Mouse (Mus musculus): Measurements from ENCODE around the gene Psmb6. TPM values are rescaled to one million over a fixed set of nuclear protein-coding genes. Genes with fewer than 3 reads are reported as not detected.

The Psmb6 gene
- polyA plus RNA-seq, 1 experiment from 2014 or later = 912 TPM

DNA sequence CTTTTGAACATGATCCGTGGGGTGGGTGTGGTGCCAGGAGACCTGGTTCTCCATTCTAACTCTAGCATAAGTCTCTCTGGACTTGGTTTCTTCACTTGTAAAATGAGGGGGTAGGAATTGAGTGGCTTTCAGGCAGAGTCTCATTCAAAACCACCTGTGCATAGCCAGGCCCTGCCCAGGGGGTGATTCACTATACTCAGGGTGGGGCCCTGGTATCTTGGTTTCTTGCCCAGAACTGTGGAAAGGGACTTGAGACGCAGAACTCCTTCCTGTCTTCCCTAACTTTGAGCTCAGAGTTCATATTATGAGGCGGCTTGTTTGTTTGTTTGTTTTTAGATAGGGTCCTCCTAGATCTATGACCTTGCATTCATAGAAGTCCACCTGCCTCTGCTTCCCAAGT lies 52.0 kb downstream of the Psmb6 start:
- Histone ChIP-seq H3K4me3 (no peak overlapping the region), H3K36me3 (ENCODE audit: poor library complexity, severe bottlenecking) (no peaks in the 10 kb centered on the region), H3K27me3 (no peaks in the 10 kb centered on the region), H3K4me1 (peaks cover 52% of the 10 kb centered on the region), H3K27ac (no peak overlapping the region), H3K9ac (no peak overlapping the region; the same call in 1 of the 2 replicates), H3K4me2 (no peak overlapping the region), H3K9me3 (replicated peaks) (no peaks in the 10 kb centered on the region)
- WGBS = 81% methylated on average over 3 of the region's 3 CpGs
- ATAC-seq = no peak

Other genes starting within 250 kb of the Psmb6 start
- not detected in 2 replicates for gene Alox12e, start 202.7 kb upstream of the Psmb6 start, polyA plus RNA-seq (2015; fragmentation: Nextera tagmentation; extraction: Ambion mirVana)
- 0.15 TPM in 1 of 2 replicates, not detected in the other for gene Alox15, start 173.3 kb upstream of the Psmb6 start, polyA plus RNA-seq (2015; fragmentation: Nextera tagmentation; extraction: Ambion mirVana)
- 32.0 and 36.3 TPM in 2 replicates for gene Pelp1, start 115.3 kb upstream of the Psmb6 start, polyA plus RNA-seq (2015; fragmentation: Nextera tagmentation; extraction: Ambion mirVana)
- 33.0 and 33.2 TPM in 2 replicates for gene Arrb2, start 92.7 kb upstream of the Psmb6 start, polyA plus RNA-seq (2015; fragmentation: Nextera tagmentation; extraction: Ambion mirVana)
- 36.6 and 40.8 TPM in 2 replicates for gene Med11, start 73.4 kb upstream of the Psmb6 start, polyA plus RNA-seq (2015; fragmentation: Nextera tagmentation; extraction: Ambion mirVana)
- gene Zmynd15, start 65.9 kb upstream of the Psmb6 start, polyA plus RNA-seq (2015; fragmentation: Nextera tagmentation; extraction: Ambion mirVana) = 0.37 and 0.58 TPM in 2 replicates
- 0.71 and 0.83 TPM in 2 replicates for gene Cxcl16, start 65.4 kb upstream of the Psmb6 start, polyA plus RNA-seq (2015; fragmentation: Nextera tagmentation; extraction: Ambion mirVana)
- 0.17 and 0.30 TPM in 2 replicates for gene Tm4sf5, start 20.1 kb upstream of the Psmb6 start, polyA plus RNA-seq (2015; fragmentation: Nextera tagmentation; extraction: Ambion mirVana)
- gene Vmo1, start 10.8 kb upstream of the Psmb6 start, polyA plus RNA-seq (2015; fragmentation: Nextera tagmentation; extraction: Ambion mirVana) = 0.57 TPM in 1 of 2 replicates, not detected in the other
- not detected in 2 replicates for gene Gltpd2, start 6.2 kb upstream of the Psmb6 start, polyA plus RNA-seq (2015; fragmentation: Nextera tagmentation; extraction: Ambion mirVana)
- gene Gm40193, start 7.6 kb downstream of the Psmb6 start, polyA plus RNA-seq (2015; fragmentation: Nextera tagmentation; extraction: Ambion mirVana) = not detected in 2 replicates
- 2.9 and 4.6 TPM in 2 replicates for gene Pld2, start 14.7 kb downstream of the Psmb6 start, polyA plus RNA-seq (2015; fragmentation: Nextera tagmentation; extraction: Ambion mirVana)
- gene Mink1, start 37.5 kb downstream of the Psmb6 start, polyA plus RNA-seq (2015; fragmentation: Nextera tagmentation; extraction: Ambion mirVana) = 10.6 and 11.2 TPM in 2 replicates
- not detected in 2 replicates for gene 4930544D05Rik, start 90.5 kb downstream of the Psmb6 start, polyA plus RNA-seq (2015; fragmentation: Nextera tagmentation; extraction: Ambion mirVana)
- not detected in 2 replicates for gene Chrne, start 93.8 kb downstream of the Psmb6 start, polyA plus RNA-seq (2015; fragmentation: Nextera tagmentation; extraction: Ambion mirVana)
- 0.15 and 0.30 TPM in 2 replicates for gene Gp1ba, start 113.8 kb downstream of the Psmb6 start, polyA plus RNA-seq (2015; fragmentation: Nextera tagmentation; extraction: Ambion mirVana)
- 108 and 119 TPM in 2 replicates for gene Rnf167, start 121.9 kb downstream of the Psmb6 start, polyA plus RNA-seq (2015; fragmentation: Nextera tagmentation; extraction: Ambion mirVana)
- 156 and 165 TPM in 2 replicates for gene Slc25a11, start 122.1 kb downstream of the Psmb6 start, polyA plus RNA-seq (2015; fragmentation: Nextera tagmentation; extraction: Ambion mirVana)
- gene Pfn1, start 129.3 kb downstream of the Psmb6 start, polyA plus RNA-seq (2015; fragmentation: Nextera tagmentation; extraction: Ambion mirVana) = 919 and 977 TPM in 2 replicates
- 7.1 and 7.4 TPM in 2 replicates for gene Eno3, start 131.8 kb downstream of the Psmb6 start, polyA plus RNA-seq (2015; fragmentation: Nextera tagmentation; extraction: Ambion mirVana)
- gene Spag7, start 144.0 kb downstream of the Psmb6 start, polyA plus RNA-seq (2015; fragmentation: Nextera tagmentation; extraction: Ambion mirVana) = 173 and 177 TPM in 2 replicates
- 11.9 and 13.9 TPM in 2 replicates for gene Camta2, start 162.7 kb downstream of the Psmb6 start, polyA plus RNA-seq (2015; fragmentation: Nextera tagmentation; extraction: Ambion mirVana)
- 0.87 and 0.89 TPM in 2 replicates for gene Inca1, start 174.8 kb downstream of the Psmb6 start, polyA plus RNA-seq (2015; fragmentation: Nextera tagmentation; extraction: Ambion mirVana)
- 1.3 and 1.5 TPM in 2 replicates for gene Kif1c, start 175.2 kb downstream of the Psmb6 start, polyA plus RNA-seq (2015; fragmentation: Nextera tagmentation; extraction: Ambion mirVana)
- gene Zfp3, start 238.8 kb downstream of the Psmb6 start, polyA plus RNA-seq (2015; fragmentation: Nextera tagmentation; extraction: Ambion mirVana) = 11.5 and 13.4 TPM in 2 replicates

All from forebrain, embryonic 13.5 days (tissue).